Mouse (Mus musculus) central nervous system, embryonic 18 days (tissue): ENCODE measurements around the gene Tmprss12. TPM values are rescaled to one million over a fixed set of nuclear protein-coding genes. Genes with fewer than 3 reads are reported as not detected.

ENCODE experiments used
- polyA plus RNA-seq: library from polyadenylated mRNA; depleted of rRNA; stranded (reverse); fragments of >200 nt; gene quantifications from 2 replicates; pipeline ENCODE4 v1.2.3, GENCODE M21; 2012; rRNA removed

The Tmprss12 gene
- not detected in 2 replicates for polyA plus RNA-seq

GRCm38 (mm10) chr15:100280626-100281025 lies at the start of gene Tmprss12:
Tmprss12 (plus strand) TSS chr15:100280837.

GRCm38 (mm10) chr15:100304019-100304991 lies 23.7 kb downstream of the Tmprss12 start, which contains the start of gene Mettl7a1:
Mettl7a1 (plus strand) TSS chr15:100304140.

GRCm38 (mm10) chr15:100334629-100335028 lies 54.0 kb downstream of the Tmprss12 start, which contains the start of gene Mettl7a3:
Mettl7a3 (plus strand) TSS chr15:100334929.

Other genes with a start within 250 kb of the Tmprss12 start
- 24.0 and 26.2 TPM in 2 replicates for gene Dip2b, start 242.2 kb upstream of the Tmprss12 start, polyA plus RNA-seq
- gene Atf1, start 53.0 kb upstream of the Tmprss12 start, polyA plus RNA-seq = 11.9 and 12.7 TPM in 2 replicates
- 10.0 and 10.4 TPM in 2 replicates for gene Mettl7a1, start 23.3 kb downstream of the Tmprss12 start, polyA plus RNA-seq
- gene Mettl7a3, start 54.1 kb downstream of the Tmprss12 start, polyA plus RNA-seq = 0.05 and 0.09 TPM in 2 replicates
- gene Methig1, start 72.3 kb downstream of the Tmprss12 start, polyA plus RNA-seq = not detected in 2 replicates
- gene Mettl7a2, start 72.4 kb downstream of the Tmprss12 start, polyA plus RNA-seq = not detected in 2 replicates
- not detected in 2 replicates for gene Higd1c, start 83.7 kb downstream of the Tmprss12 start, polyA plus RNA-seq
- 0.03 TPM in 1 of 2 replicates, not detected in the other for gene Gm5475, start 141.3 kb downstream of the Tmprss12 start, polyA plus RNA-seq
- gene Slc11a2, start 144.2 kb downstream of the Tmprss12 start, polyA plus RNA-seq = 43.8 and 44.8 TPM in 2 replicates
- gene Letmd1, start 188.2 kb downstream of the Tmprss12 start, polyA plus RNA-seq = 82.2 and 85.7 TPM in 2 replicates
- 36.0 and 37.7 TPM in 2 replicates for gene Csrnp2, start 214.7 kb downstream of the Tmprss12 start, polyA plus RNA-seq